Mouse (Mus musculus): ENCODE results near the gene Camk2b. TPM values are rescaled to one million over a fixed set of nuclear protein-coding genes. Genes with fewer than 3 reads are reported as not detected.

Camk2b gene
- polyA plus RNA-seq, 2 experiments, result 0.40 to 0.55 TPM

- no peaks in the 10 kb centered on the region for H3K9me3 ChIP-seq (ENCODE audit: control insufficient read depth, low read length)
- WGBS (ENCODE audit: insufficient replicate concordance), result 60% methylated on average over 2 of the region's 2 CpGs
- ATAC-seq (ENCODE audit: insufficient read depth) (no peak), DNase-seq (ENCODE audit: low read depth in 3 of 3, low spot score in 3 of 3) (no peak)
- H3K36me3 ChIP-seq (replicated peaks; ENCODE audit: control insufficient read depth, insufficient read depth, low read depth), result peaks cover 33% of the 10 kb centered on the region
- H3K27ac ChIP-seq, result no peak overlapping the region
- no peak overlapping the region for H3K4me2 ChIP-seq (ENCODE audit: low read depth)
- peaks cover 6 to 10% of the 10 kb centered on the region in 2 experiments for H3K4me1 ChIP-seq (replicated peaks; ENCODE audit: control insufficient read depth in 2 of 2, insufficient read depth in 2 of 2, low read length in 1 of 2)
- no peaks in the 10 kb centered on the region for H3K27me3 ChIP-seq (ENCODE audit: control insufficient read depth, insufficient read depth, low read length)
- H3K4me3 ChIP-seq (ENCODE audit: insufficient read depth in 1 of 2, low read depth in 2 of 2, low read length in 2 of 2), result no peak overlapping the region
- TF ChIP-seq CTCF (IDR thresholded peaks at IDR 0.05; ENCODE audit: low read depth), result no peak
- no peak for TF ChIP-seq EP300 (IDR thresholded peaks at IDR 0.05; ENCODE audit: low read depth)
- no peak overlapping the region for H3K9ac ChIP-seq (replicated peaks)
These were observed 106.1 kb downstream of the Camk2b start for GRCm38 (mm10) chr11:5960051-5960450.

DNA sequence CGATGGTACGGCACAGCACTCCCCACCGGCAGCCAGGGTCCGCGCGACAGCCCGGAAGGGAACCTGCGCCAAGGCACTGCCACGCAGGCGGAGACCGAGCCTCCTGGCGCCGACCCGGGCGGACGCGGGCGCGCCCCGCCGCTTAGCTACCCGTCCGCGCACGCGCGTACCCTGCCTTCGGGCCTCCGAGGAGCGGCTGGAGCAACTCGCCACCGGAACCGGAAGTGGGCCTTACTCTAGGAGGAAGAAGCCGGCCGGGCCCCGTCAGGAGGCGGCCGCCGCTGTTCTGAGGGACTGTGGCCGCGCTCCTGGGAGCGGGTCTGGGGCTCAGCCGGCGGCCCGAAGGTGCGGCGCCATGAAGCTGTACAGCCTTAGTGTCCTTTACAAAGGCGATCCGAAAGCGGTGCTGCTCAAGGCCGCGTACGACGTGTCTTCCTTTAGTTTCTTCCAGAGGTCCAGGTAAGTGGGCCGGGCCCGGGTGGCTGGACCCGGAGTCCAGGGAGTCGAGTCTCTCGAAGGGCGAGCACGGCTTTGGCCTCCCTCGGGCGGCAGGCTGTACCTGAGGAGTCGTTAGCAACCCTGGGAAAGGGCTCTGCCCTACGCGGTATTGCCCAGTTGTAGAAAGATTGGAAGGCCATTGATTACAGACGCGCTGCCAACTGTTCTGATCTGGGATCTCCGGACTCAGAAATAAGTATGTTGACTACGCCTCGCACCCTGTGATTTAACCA, 110.5 kb downstream of the Camk2b start, which contains the start of gene Ykt6:
Ykt6 (plus strand) TSS at position 148 of the 731 bp plus-strand sequence.
- H3K4me3 ChIP-seq (ENCODE audit: insufficient read depth in 1 of 2, low read depth in 2 of 2, low read length in 2 of 2), result peak within 1 kb of the TSS; percentile 92 to 99
- no peaks in the 10 kb centered on the region for H3K27me3 ChIP-seq (ENCODE audit: control insufficient read depth, insufficient read depth, low read length)
- peak within 1 kb of the TSS; percentile 97 for H3K4me2 ChIP-seq (ENCODE audit: low read depth)
- H3K4me1 ChIP-seq (replicated peaks; ENCODE audit: control insufficient read depth in 2 of 2, insufficient read depth in 2 of 2, low read length in 1 of 2), result peaks cover 9 to 15% of the 10 kb centered on the region in 2 experiments
- DNase-seq (ENCODE audit: low read depth in 3 of 3, low spot score in 3 of 3), result peak; percentile 87 to 90 (median 89)
- under 1% methylated on average over 70 of the region's 71 CpGs for WGBS (ENCODE audit: insufficient replicate concordance)
- no peak for TF ChIP-seq CTCF (IDR thresholded peaks at IDR 0.05; ENCODE audit: low read depth)
- no peak for TF ChIP-seq EP300 (IDR thresholded peaks at IDR 0.05; ENCODE audit: low read depth)
- H3K9ac ChIP-seq (replicated peaks), result peak within 1 kb of the TSS; percentile 94
- peak within 1 kb of the TSS; percentile 73 for H3K27ac ChIP-seq
- peak; percentile 98 for ATAC-seq (ENCODE audit: insufficient read depth)
- no peaks in the 10 kb centered on the region; the same call in 1 of the 2 replicates for H3K36me3 ChIP-seq (replicated peaks; ENCODE audit: control insufficient read depth, insufficient read depth, low read depth)
- H3K9me3 ChIP-seq (ENCODE audit: control insufficient read depth, low read length), result no peaks in the 10 kb centered on the region

DNA sequence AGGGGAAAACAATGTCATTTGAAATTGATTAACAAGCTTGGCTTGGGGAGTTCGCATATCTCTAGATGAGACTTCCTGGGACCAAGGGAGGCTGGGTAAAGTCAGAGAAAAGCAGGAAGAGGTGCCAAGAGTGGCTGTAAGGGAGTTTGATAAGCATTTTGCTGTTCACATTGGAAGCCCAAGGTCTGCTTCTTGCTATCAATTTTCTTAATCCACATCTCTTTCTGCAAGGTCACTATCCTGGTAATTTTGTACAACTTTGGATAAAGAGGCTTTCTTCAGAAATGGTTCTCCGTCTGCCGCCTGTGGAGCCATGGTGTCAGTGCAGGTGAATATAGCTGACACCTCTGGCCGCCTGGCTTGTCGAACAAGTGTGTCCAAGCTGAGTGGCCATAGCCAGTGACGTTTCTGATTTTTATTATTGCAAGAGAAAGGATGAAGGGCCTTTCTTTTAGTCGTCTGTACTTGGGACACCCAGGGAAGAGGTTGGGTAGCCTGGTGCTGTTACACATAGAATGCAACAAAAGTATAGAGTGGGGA, 111.1 kb downstream of the Camk2b start:
- peak; percentile 59 for ATAC-seq (ENCODE audit: insufficient read depth)
- WGBS (ENCODE audit: insufficient replicate concordance), result 5% methylated on average over 7 of the region's 7 CpGs
- peaks cover 9 to 15% of the 10 kb centered on the region in 2 experiments for H3K4me1 ChIP-seq (replicated peaks; ENCODE audit: control insufficient read depth in 2 of 2, insufficient read depth in 2 of 2, low read length in 1 of 2)
- H3K36me3 ChIP-seq (replicated peaks; ENCODE audit: control insufficient read depth, insufficient read depth, low read depth), result no peaks in the 10 kb centered on the region; the same call in 1 of the 2 replicates
- H3K27me3 ChIP-seq (ENCODE audit: control insufficient read depth, insufficient read depth, low read length), result no peaks in the 10 kb centered on the region
- peak overlapping the region; percentile 94 for H3K9ac ChIP-seq (replicated peaks)
- H3K9me3 ChIP-seq (ENCODE audit: control insufficient read depth, low read length), result no peaks in the 10 kb centered on the region
- H3K4me3 ChIP-seq (ENCODE audit: insufficient read depth in 1 of 2, low read depth in 2 of 2, low read length in 2 of 2), result peak overlapping the region; percentile 92 to 99
- peak overlapping the region; percentile 97 for H3K4me2 ChIP-seq (ENCODE audit: low read depth)
- DNase-seq (ENCODE audit: low read depth in 3 of 3, low spot score in 3 of 3), result peak in 1 of 3 experiments; percentile 44
- H3K27ac ChIP-seq, result peak overlapping the region; percentile 73
- TF ChIP-seq EP300 (IDR thresholded peaks at IDR 0.05; ENCODE audit: low read depth), result no peak
- peak; percentile 62 for TF ChIP-seq CTCF (IDR thresholded peaks at IDR 0.05; ENCODE audit: low read depth)

- H3K27me3 ChIP-seq (ENCODE audit: control insufficient read depth, insufficient read depth, low read length), result no peaks in the 10 kb centered on the region
- H3K9ac ChIP-seq (replicated peaks), result no peak overlapping the region
- no peaks in the 10 kb centered on the region for H3K36me3 ChIP-seq (replicated peaks; ENCODE audit: control insufficient read depth, insufficient read depth, low read depth)
- no peak for ATAC-seq (ENCODE audit: insufficient read depth)
- no peak for DNase-seq (ENCODE audit: low read depth in 3 of 3, low spot score in 3 of 3)
- WGBS (ENCODE audit: insufficient replicate concordance), result 47% methylated on average over 5 of the region's 5 CpGs
- H3K4me3 ChIP-seq (ENCODE audit: insufficient read depth in 1 of 2, low read depth in 2 of 2, low read length in 2 of 2), result no peak overlapping the region
- TF ChIP-seq CTCF (IDR thresholded peaks at IDR 0.05; ENCODE audit: low read depth) (no peak), EP300 (IDR thresholded peaks at IDR 0.05; ENCODE audit: low read depth) (no peak)
- H3K4me1 ChIP-seq (replicated peaks; ENCODE audit: control insufficient read depth in 2 of 2, insufficient read depth in 2 of 2, low read length in 1 of 2), result peaks cover 9 to 15% of the 10 kb centered on the region in 2 experiments
- H3K4me2 ChIP-seq (ENCODE audit: low read depth), result peak overlapping the region; percentile 97
- H3K27ac ChIP-seq, result no peak overlapping the region
- no peaks in the 10 kb centered on the region for H3K9me3 ChIP-seq (ENCODE audit: control insufficient read depth, low read length)
These were observed 111.7 kb downstream of the Camk2b start for GRCm38 (mm10) chr11:5954435-5954834.

- DNase-seq (ENCODE audit: low read depth in 3 of 3, low spot score in 3 of 3) (peak in 1 of 3 experiments; percentile 23), ATAC-seq (ENCODE audit: insufficient read depth) (no peak)
- peaks cover 9 to 15% of the 10 kb centered on the region in 2 experiments for H3K4me1 ChIP-seq (replicated peaks; ENCODE audit: control insufficient read depth in 2 of 2, insufficient read depth in 2 of 2, low read length in 1 of 2)
- H3K36me3 ChIP-seq (replicated peaks; ENCODE audit: control insufficient read depth, insufficient read depth, low read depth), result no peaks in the 10 kb centered on the region
- H3K27ac ChIP-seq, result no peak overlapping the region
- no peaks in the 10 kb centered on the region for H3K27me3 ChIP-seq (ENCODE audit: control insufficient read depth, insufficient read depth, low read length)
- no peak overlapping the region for H3K4me2 ChIP-seq (ENCODE audit: low read depth)
- WGBS (ENCODE audit: insufficient replicate concordance), result 31% methylated on average over 8 of the region's 8 CpGs
- no peaks in the 10 kb centered on the region for H3K9me3 ChIP-seq (ENCODE audit: control insufficient read depth, low read length)
- TF ChIP-seq EP300 (IDR thresholded peaks at IDR 0.05; ENCODE audit: low read depth) (no peak), CTCF (IDR thresholded peaks at IDR 0.05; ENCODE audit: low read depth) (peak; percentile 44)
- no peak overlapping the region for H3K4me3 ChIP-seq (ENCODE audit: insufficient read depth in 1 of 2, low read depth in 2 of 2, low read length in 2 of 2)
- no peak overlapping the region for H3K9ac ChIP-seq (replicated peaks)
These were observed 112.9 kb downstream of the Camk2b start for GRCm38 (mm10) chr11:5953130-5953765.
